Mouse (Mus musculus) ES-E14 (cell line): ENCODE data around the gene Cers6.

Source experiments
- MAFK ChIP-seq: IDR thresholded peaks from 2 replicates; pipeline ENCODE4 v1.6.1; 2014; ENCODE audit warnings: mild to moderate bottlenecking, low read depth, low read length, inconsistent platforms; ENCODE audit not compliant: insufficient read depth
- ZC3H11A ChIP-seq: IDR thresholded peaks from 2 replicates; pipeline ENCODE4 v1.6.1; 2012; ENCODE audit warnings: low read depth, mild to moderate bottlenecking, inconsistent platforms, low read length, borderline replicate concordance

DNA sequence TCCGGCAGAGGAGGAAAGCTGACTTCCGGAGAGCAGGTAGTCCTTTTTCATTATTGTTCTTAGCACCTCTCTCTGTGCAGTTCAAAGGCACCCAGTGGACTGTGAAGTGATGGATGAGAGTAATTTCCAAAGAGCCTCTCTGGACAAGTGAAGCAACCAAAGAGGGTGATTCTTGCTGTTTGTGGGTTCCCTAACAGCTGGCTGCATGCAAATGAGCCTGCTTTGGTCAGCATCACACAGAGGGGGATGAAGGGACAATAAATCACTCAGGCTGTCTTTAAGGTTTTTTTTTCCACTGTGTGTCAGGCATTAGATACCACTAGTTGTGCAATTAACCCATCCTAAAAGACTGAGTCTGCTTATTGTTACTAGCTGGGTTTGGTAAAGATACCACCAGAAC, 258.5 kb downstream of the Cers6 start:
- TF ChIP-seq ZC3H11A, result no peak
- no peak for TF ChIP-seq MAFK
